Mouse (Mus musculus): ENCODE data around the gene Fnbp1l. TPM values are rescaled to one million over a fixed set of nuclear protein-coding genes. Genes with fewer than 3 reads are reported as not detected.

Gene Fnbp1l
- polyA plus RNA-seq, 1 experiment: not detected

GRCm38 (mm10) chr3:122497871-122498270 lies 121.6 kb downstream of the Fnbp1l start:
- Histone ChIP-seq H3K36me3 (ENCODE audit: control insufficient read depth) (no peaks in the 10 kb centered on the region), H3K4me1 (ENCODE audit: control insufficient read depth) (no peaks in the 10 kb centered on the region), H3K27me3 (ENCODE audit: control insufficient read depth) (no peaks in the 10 kb centered on the region), H3K4me3 (replicated peaks) (no peak overlapping the region), H3K9me3 (ENCODE audit: control insufficient read depth, low read length) (no peaks in the 10 kb centered on the region)
- TF ChIP-seq GATA1 (IDR thresholded peaks at IDR 0.05; ENCODE audit: low read length) (no peak), TAL1 (IDR thresholded peaks at IDR 0.05; ENCODE audit: low read length) (no peak)

GRCm38 (mm10) chr3:122494764-122495163 lies 124.8 kb downstream of the Fnbp1l start:
- TF ChIP-seq TAL1 (IDR thresholded peaks at IDR 0.05; ENCODE audit: low read length) (no peak), GATA1 (IDR thresholded peaks at IDR 0.05; ENCODE audit: low read length) (no peak)
- Histone ChIP-seq H3K4me1 (ENCODE audit: control insufficient read depth) (no peaks in the 10 kb centered on the region), H3K4me3 (replicated peaks) (no peak overlapping the region), H3K27me3 (ENCODE audit: control insufficient read depth) (no peaks in the 10 kb centered on the region), H3K36me3 (ENCODE audit: control insufficient read depth) (no peaks in the 10 kb centered on the region), H3K9me3 (ENCODE audit: control insufficient read depth, low read length) (no peaks in the 10 kb centered on the region)

- no peaks in the 10 kb centered on the region for H3K9me3 ChIP-seq (ENCODE audit: control insufficient read depth, low read length)
- H3K27me3 ChIP-seq (ENCODE audit: control insufficient read depth): no peaks in the 10 kb centered on the region
- TF ChIP-seq TAL1 (IDR thresholded peaks at IDR 0.05; ENCODE audit: low read length) (no peak), GATA1 (IDR thresholded peaks at IDR 0.05; ENCODE audit: low read length) (no peak)
- no peaks in the 10 kb centered on the region for H3K36me3 ChIP-seq (ENCODE audit: control insufficient read depth)
- H3K4me3 ChIP-seq (replicated peaks): no peak overlapping the region
- no peaks in the 10 kb centered on the region for H3K4me1 ChIP-seq (ENCODE audit: control insufficient read depth)
These were observed 126.5 kb downstream of the Fnbp1l start for GRCm38 (mm10) chr3:122492872-122493615.

- H3K36me3 ChIP-seq (ENCODE audit: control insufficient read depth): no peaks in the 10 kb centered on the region
- H3K27me3 ChIP-seq (ENCODE audit: control insufficient read depth): no peaks in the 10 kb centered on the region
- no peak overlapping the region for H3K4me3 ChIP-seq (replicated peaks)
- TF ChIP-seq GATA1 (IDR thresholded peaks at IDR 0.05; ENCODE audit: low read length): no peak
- TF ChIP-seq TAL1 (IDR thresholded peaks at IDR 0.05; ENCODE audit: low read length): no peak
- no peaks in the 10 kb centered on the region for H3K4me1 ChIP-seq (ENCODE audit: control insufficient read depth)
- H3K9me3 ChIP-seq (ENCODE audit: control insufficient read depth, low read length): no peaks in the 10 kb centered on the region
These were observed 127.5 kb downstream of the Fnbp1l start for GRCm38 (mm10) chr3:122492006-122492405.

- H3K9me3 ChIP-seq (ENCODE audit: control insufficient read depth, low read length): no peaks in the 10 kb centered on the region
- no peaks in the 10 kb centered on the region for H3K36me3 ChIP-seq (ENCODE audit: control insufficient read depth)
- no peaks in the 10 kb centered on the region for H3K27me3 ChIP-seq (ENCODE audit: control insufficient read depth)
- TF ChIP-seq GATA1 (IDR thresholded peaks at IDR 0.05; ENCODE audit: low read length) (no peak), TAL1 (IDR thresholded peaks at IDR 0.05; ENCODE audit: low read length) (no peak)
- no peak overlapping the region for H3K4me3 ChIP-seq (replicated peaks)
- no peaks in the 10 kb centered on the region for H3K4me1 ChIP-seq (ENCODE audit: control insufficient read depth)
These were observed 128.9 kb downstream of the Fnbp1l start for GRCm38 (mm10) chr3:122490574-122490973.

Other genes with a start within 250 kb of the Fnbp1l start
- not detected in 2 replicates for gene Pde5a, start 109.2 kb upstream of the Fnbp1l start, polyA plus RNA-seq (2012)